Mouse (Mus musculus) liver, adult 2 months (tissue): ENCODE results near the gene Nfe2l3.

Source experiments
- CTCF ChIP-seq: fragments of 200-500 bp; IDR thresholded peaks from 2 replicates; pipeline ENCODE4 v1.5.1; 2011; ENCODE audit warnings: low read depth, low read length, control low read depth
- POLR2A ChIP-seq: fragments of 200-500 bp; IDR thresholded peaks from 2 replicates; pipeline ENCODE4 v1.6.1; 2011; ENCODE audit warnings: low read length, control low read depth; ENCODE audit not compliant: insufficient read depth; ENCODE audit errors: extremely low read depth

GRCm38 (mm10) chr6:51423466-51424122, 8.9 kb upstream of the Nfe2l3 start:
- TF ChIP-seq CTCF (no peak), POLR2A (no peak)
